Mouse (Mus musculus): Measurements from ENCODE around the gene Ptpro. TPM values are rescaled to one million over a fixed set of nuclear protein-coding genes. Genes with fewer than 3 reads are reported as not detected.

Gene Ptpro
- total and polyA plus RNA-seq, 2 experiments from 2014 or later = 28.4 to 69.3 TPM

GRCm38 (mm10) chr6:137463771-137464170 is 211.7 kb downstream of the Ptpro start:
- no peak for TF ChIP-seq CTCF (IDR thresholded peaks at IDR 0.05; ENCODE audit: low read depth)
- ATAC-seq (peak; percentile 28; the same call in 1 of the 2 replicates), DNase-seq (ENCODE audit: low spot score) (no peak)
- no peak overlapping the region for H3K4me3 ChIP-seq (ENCODE audit: low read length)
- H3K4me2 ChIP-seq (ENCODE audit: low read depth, low read length) = no peak overlapping the region
- WGBS = 81% methylated on average over 5 of the region's 5 CpGs
- H3K9me3 ChIP-seq (ENCODE audit: low read length) = no peaks in the 10 kb centered on the region
- no peak overlapping the region for H3K27ac ChIP-seq
- no peaks in the 10 kb centered on the region; the same call in 1 of the 2 replicates for H3K36me3 ChIP-seq (ENCODE audit: insufficient read depth, low read length)
- H3K9ac ChIP-seq (replicated peaks; ENCODE audit: low read length) = no peak overlapping the region
- H3K27me3 ChIP-seq (ENCODE audit: insufficient read depth, low read length) = no peaks in the 10 kb centered on the region
- H3K4me1 ChIP-seq (ENCODE audit: insufficient read depth, low read length) = peaks cover 5% of the 10 kb centered on the region; the same call in 1 of the 2 replicates

DNA sequence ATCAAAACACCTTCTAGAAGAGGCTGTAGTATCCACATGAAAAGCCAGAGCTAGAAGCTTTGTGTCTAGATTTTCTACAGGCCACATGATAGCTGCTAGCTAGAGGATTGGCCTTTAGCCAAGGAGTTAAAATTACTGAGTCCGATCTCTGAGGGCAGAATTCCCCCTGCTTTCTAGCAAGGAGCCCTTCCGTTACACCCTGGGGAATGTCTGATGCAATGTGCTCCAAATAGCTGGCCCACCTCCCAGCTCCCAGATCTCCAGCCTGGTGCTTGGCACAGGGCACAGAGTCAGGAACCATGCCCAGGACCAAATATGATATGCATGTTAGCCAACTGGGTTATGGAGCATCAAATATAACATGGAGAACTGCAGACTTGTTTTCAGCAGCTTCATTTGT is 213.1 kb downstream of the Ptpro start:
- DNase-seq (ENCODE audit: low spot score) (peak; percentile 90), ATAC-seq (peak; percentile 87)
- Histone ChIP-seq H3K36me3 (ENCODE audit: insufficient read depth, low read length) (no peaks in the 10 kb centered on the region; the same call in 1 of the 2 replicates), H3K4me2 (ENCODE audit: low read depth, low read length) (no peak overlapping the region), H3K27ac (peak overlapping the region; percentile 42; the same call in 1 of the 2 replicates), H3K4me3 (ENCODE audit: low read length) (no peak overlapping the region), H3K4me1 (ENCODE audit: insufficient read depth, low read length) (peaks cover 5% of the 10 kb centered on the region; the same call in 1 of the 2 replicates), H3K9ac (replicated peaks; ENCODE audit: low read length) (no peak overlapping the region), H3K9me3 (ENCODE audit: low read length) (no peaks in the 10 kb centered on the region), H3K27me3 (ENCODE audit: insufficient read depth, low read length) (no peaks in the 10 kb centered on the region)
- 11% methylated on average over 2 of the region's 2 CpGs for WGBS
- TF ChIP-seq CTCF (IDR thresholded peaks at IDR 0.05; ENCODE audit: low read depth) = no peak

DNA sequence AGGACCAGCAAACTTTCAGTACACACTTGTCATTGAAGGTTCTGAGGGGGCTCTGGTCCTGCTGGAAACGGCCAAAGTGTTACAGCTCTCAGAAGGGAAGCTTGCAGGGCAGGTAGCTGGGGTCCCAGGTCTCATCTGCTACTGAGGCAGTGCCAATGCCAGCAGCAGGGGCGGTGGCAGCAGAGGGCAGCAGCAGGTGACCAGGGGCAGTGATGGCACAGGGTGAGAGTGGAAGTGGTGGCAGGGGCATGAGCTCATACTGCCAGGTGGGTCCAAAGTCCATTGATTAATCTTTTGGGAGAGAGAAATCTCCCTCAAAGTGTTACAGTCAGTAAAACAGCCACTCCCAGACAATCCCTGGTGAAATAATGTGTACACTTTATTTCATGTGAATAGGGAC is 214.1 kb downstream of the Ptpro start:
- Histone ChIP-seq H3K4me1 (ENCODE audit: insufficient read depth, low read length) (peaks cover 9% of the 10 kb centered on the region), H3K4me2 (ENCODE audit: low read depth, low read length) (no peak overlapping the region), H3K36me3 (ENCODE audit: insufficient read depth, low read length) (no peaks in the 10 kb centered on the region; the same call in 1 of the 2 replicates), H3K27me3 (ENCODE audit: insufficient read depth, low read length) (no peaks in the 10 kb centered on the region), H3K4me3 (ENCODE audit: low read length) (no peak overlapping the region), H3K9me3 (ENCODE audit: low read length) (no peaks in the 10 kb centered on the region), H3K9ac (replicated peaks; ENCODE audit: low read length) (no peak overlapping the region), H3K27ac (no peak overlapping the region)
- DNase-seq (ENCODE audit: low spot score) (no peak), ATAC-seq (no peak)
- TF ChIP-seq CTCF (IDR thresholded peaks at IDR 0.05; ENCODE audit: low read depth) = no peak
- 75% methylated on average over 2 of the region's 2 CpGs for WGBS

DNA sequence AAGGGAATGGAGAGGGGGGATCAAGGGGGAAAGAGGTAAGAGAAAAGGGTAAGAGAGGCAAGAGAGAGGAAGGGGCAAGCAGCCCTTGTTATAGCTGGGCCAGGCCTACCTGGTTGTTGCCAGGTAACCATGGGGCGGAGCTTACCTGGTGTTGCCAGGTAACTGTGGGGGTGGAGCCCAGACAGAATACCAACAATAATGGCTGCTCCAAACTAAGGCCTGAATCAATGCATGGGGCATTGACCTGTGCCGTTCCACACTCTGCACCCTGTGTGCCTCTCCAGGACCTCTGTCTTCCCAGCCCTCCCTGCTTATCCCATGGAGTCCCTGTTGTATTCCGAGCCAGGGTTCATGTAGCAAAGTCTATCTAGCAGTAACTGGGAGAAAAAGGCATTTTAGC is 215.6 kb downstream of the Ptpro start:
- Histone ChIP-seq H3K9ac (replicated peaks; ENCODE audit: low read length) (no peak overlapping the region), H3K9me3 (ENCODE audit: low read length) (no peaks in the 10 kb centered on the region), H3K36me3 (ENCODE audit: insufficient read depth, low read length) (no peaks in the 10 kb centered on the region), H3K27ac (no peak overlapping the region), H3K4me2 (ENCODE audit: low read depth, low read length) (no peak overlapping the region), H3K27me3 (ENCODE audit: insufficient read depth, low read length) (no peaks in the 10 kb centered on the region), H3K4me1 (ENCODE audit: insufficient read depth, low read length) (peaks cover 14% of the 10 kb centered on the region), H3K4me3 (ENCODE audit: low read length) (no peak overlapping the region)
- ATAC-seq (no peak), DNase-seq (ENCODE audit: low spot score) (no peak)
- no peak for TF ChIP-seq CTCF (IDR thresholded peaks at IDR 0.05; ENCODE audit: low read depth)
- WGBS = 83% methylated on average over 3 of the region's 3 CpGs

- no peak overlapping the region for H3K27ac ChIP-seq
- no peak overlapping the region for H3K4me2 ChIP-seq (ENCODE audit: low read depth, low read length)
- H3K36me3 ChIP-seq (ENCODE audit: insufficient read depth, low read length) = no peaks in the 10 kb centered on the region
- peak; percentile 43 for TF ChIP-seq CTCF (IDR thresholded peaks at IDR 0.05; ENCODE audit: low read depth)
- H3K9me3 ChIP-seq (ENCODE audit: low read length) = no peaks in the 10 kb centered on the region
- no peaks in the 10 kb centered on the region for H3K27me3 ChIP-seq (ENCODE audit: insufficient read depth, low read length)
- DNase-seq (ENCODE audit: low spot score) (no peak), ATAC-seq (no peak)
- 98% methylated on average over 4 of the region's 4 CpGs for whole genome bisulfite sequencing
- no peak overlapping the region for H3K4me3 ChIP-seq (ENCODE audit: low read length)
- H3K9ac ChIP-seq (replicated peaks; ENCODE audit: low read length) = no peak overlapping the region
- H3K4me1 ChIP-seq (ENCODE audit: insufficient read depth, low read length) = peaks cover 9% of the 10 kb centered on the region
These were observed 217.4 kb downstream of the Ptpro start for GRCm38 (mm10) chr6:137469541-137469940.

DNA sequence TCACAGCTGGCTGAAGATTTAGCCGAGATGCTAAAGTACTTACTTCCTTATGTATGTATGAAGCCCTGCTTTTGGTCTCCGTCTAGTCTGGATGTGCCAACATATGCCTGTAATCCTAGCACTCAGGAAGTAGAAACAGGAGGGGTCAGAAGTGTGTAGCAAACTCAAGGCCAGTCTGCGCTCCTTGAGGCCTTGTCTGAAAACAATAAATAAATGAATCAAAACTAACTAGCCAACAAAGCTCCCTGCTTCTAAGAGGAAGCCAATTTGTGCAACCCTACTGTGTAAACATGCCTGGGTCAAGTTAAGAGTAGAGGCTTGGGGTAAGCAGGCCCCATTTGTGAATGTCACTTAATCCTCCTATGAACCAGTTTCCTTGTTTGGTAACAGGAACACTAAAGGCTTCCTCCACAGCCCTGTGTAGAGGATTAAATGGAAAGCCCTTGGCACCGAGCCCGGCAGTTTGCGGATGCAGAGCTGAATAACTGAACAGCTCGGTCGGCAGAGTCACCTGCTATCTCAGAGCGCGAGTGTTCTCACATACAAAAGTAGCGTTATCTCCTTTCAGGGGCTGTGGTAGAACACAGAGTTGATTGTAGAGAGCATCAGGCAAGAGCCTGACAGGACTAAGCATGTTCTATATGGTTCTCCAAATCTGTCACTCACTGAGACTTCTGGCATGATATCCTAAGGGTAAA is 218.9 kb downstream of the Ptpro start:
- H3K4me3 ChIP-seq (ENCODE audit: low read length) = no peak overlapping the region
- peak overlapping the region; percentile 65 for H3K27ac ChIP-seq
- H3K36me3 ChIP-seq (ENCODE audit: insufficient read depth, low read length) = no peaks in the 10 kb centered on the region
- no peak overlapping the region for H3K9ac ChIP-seq (replicated peaks; ENCODE audit: low read length)
- H3K27me3 ChIP-seq (ENCODE audit: insufficient read depth, low read length) = no peaks in the 10 kb centered on the region
- DNase-seq (ENCODE audit: low spot score) (peak; percentile 91), ATAC-seq (peak; percentile 77)
- H3K4me1 ChIP-seq (ENCODE audit: insufficient read depth, low read length) = peaks cover 9% of the 10 kb centered on the region
- no peak overlapping the region for H3K4me2 ChIP-seq (ENCODE audit: low read depth, low read length)
- WGBS = 32% methylated on average over 11 of the region's 11 CpGs
- no peaks in the 10 kb centered on the region for H3K9me3 ChIP-seq (ENCODE audit: low read length)
- no peak for TF ChIP-seq CTCF (IDR thresholded peaks at IDR 0.05; ENCODE audit: low read depth)

GRCm38 (mm10) chr6:137472129-137472528 is 220.0 kb downstream of the Ptpro start:
- peaks cover 9% of the 10 kb centered on the region for H3K4me1 ChIP-seq (ENCODE audit: insufficient read depth, low read length)
- WGBS = 39% methylated on average over 9 of the region's 9 CpGs
- H3K4me3 ChIP-seq (ENCODE audit: low read length) = no peak overlapping the region
- no peak overlapping the region for H3K9ac ChIP-seq (replicated peaks; ENCODE audit: low read length)
- DNase-seq (ENCODE audit: low spot score) (peak; percentile 69), ATAC-seq (peak; percentile 76)
- H3K36me3 ChIP-seq (ENCODE audit: insufficient read depth, low read length) = peaks cover 6% of the 10 kb centered on the region; the same call in 1 of the 2 replicates
- no peak for TF ChIP-seq CTCF (IDR thresholded peaks at IDR 0.05; ENCODE audit: low read depth)
- no peak overlapping the region for H3K4me2 ChIP-seq (ENCODE audit: low read depth, low read length)
- H3K27ac ChIP-seq = peak overlapping the region; percentile 65
- no peaks in the 10 kb centered on the region for H3K9me3 ChIP-seq (ENCODE audit: low read length)
- no peaks in the 10 kb centered on the region for H3K27me3 ChIP-seq (ENCODE audit: insufficient read depth, low read length)
